Mouse (Mus musculus) embryonic fibroblast, embryonic 13.5 days (primary cell): ENCODE data around the gene Cd160. TPM values are rescaled to one million over a fixed set of nuclear protein-coding genes. Genes with fewer than 3 reads are reported as not detected.
A peak's percentile ranks its signal among the peaks of the same experiment; 100 is the strongest.

ENCODE experiments used
- H3K27ac ChIP-seq: 2 replicates; pipeline ENCODE4 v1.5.1; 2012; ENCODE audit warnings: low read length, control low read depth, inconsistent platforms; ENCODE audit not compliant: insufficient read depth
- H3K4me1 ChIP-seq: 2 replicates; pipeline ENCODE4 v1.6.1; 2011; ENCODE audit warnings: low read length; ENCODE audit not compliant: control insufficient read depth, insufficient read depth
- H3K4me3 ChIP-seq: 2 replicates; pipeline ENCODE4 v1.5.1; 2011; ENCODE audit warnings: mild to moderate bottlenecking, control low read depth, low read length; ENCODE audit not compliant: insufficient read depth
- CTCF ChIP-seq: IDR thresholded peaks from 2 replicates; pipeline ENCODE4 v1.5.1; 2011; ENCODE audit warnings: mild to moderate bottlenecking, control low read depth, low read length, moderate library complexity, borderline replicate concordance; ENCODE audit not compliant: insufficient read depth
- POLR2A ChIP-seq: IDR thresholded peaks from 2 replicates; pipeline ENCODE4 v1.6.1; 2011; ENCODE audit warnings: low read depth, mild to moderate bottlenecking, control low read depth, low read length, moderate library complexity
- polyA plus RNA-seq: library from polyadenylated mRNA; stranded (reverse); fragments of >200 nt; gene quantifications from 2 replicates; pipeline ENCODE4 v1.2.4, GENCODE M21; 2011; ENCODE audit warnings: low read depth; ENCODE audit not compliant: missing spikeins, insufficient read length

The Cd160 gene
- polyA plus RNA-seq, 1 experiment, result not detected

DNA sequence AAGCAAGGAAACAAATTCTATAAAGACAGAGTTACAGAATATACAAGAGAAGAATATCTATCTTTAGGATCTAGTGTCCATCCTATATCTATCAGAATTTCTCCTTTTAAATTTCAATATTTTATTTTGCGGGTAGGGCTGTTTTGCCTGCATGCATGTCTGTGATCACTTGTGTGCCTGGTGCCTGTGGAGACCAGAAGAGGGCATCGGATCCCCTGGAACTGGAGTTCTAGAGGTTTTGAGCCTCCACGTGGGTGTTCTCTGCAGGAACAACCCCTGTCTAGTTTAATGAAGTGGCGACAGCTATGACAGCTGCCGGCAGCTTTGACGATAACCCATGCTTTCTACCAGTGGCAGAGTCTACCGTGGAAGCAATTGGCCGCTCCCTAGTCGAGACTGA lies 16.0 kb downstream of the Cd160 start:
- no peak overlapping the region for H3K27ac ChIP-seq
- TF ChIP-seq CTCF (no peak), POLR2A (no peak)
- no peak overlapping the region for H3K4me3 ChIP-seq
- peaks cover 6% of the 10 kb centered on the region for H3K4me1 ChIP-seq

DNA sequence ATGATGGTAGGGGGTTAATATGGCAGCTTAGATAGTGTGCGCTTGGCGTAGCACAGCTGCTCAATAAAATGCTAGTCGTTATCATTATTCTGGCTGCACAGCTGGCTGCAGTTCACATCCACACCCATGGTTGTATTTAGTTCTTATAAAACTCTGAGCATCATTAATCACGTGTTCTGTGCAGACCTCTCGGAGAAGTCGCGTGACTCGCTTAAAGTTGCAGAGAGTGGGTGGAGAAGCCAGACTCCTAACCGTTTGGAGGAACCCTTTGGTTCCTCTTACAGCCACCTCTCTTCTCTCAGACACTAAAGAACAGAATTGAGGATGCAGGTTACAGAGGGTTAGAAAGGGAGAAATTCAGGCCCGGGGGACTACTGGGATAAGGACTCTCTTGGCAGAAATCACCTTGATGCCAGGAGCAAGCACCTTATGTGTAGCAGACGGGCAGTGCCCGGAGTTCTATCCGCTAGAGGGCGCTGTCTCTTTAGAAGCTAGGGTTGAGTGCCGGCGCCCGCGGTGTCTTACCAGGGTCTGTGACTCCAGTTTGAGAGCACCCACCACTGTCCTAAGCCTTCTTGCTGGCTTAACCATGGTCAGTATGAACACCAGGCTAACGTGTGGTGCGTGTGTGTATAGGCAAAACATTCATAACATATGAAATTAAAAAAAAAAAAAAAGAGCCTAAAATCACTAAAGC lies 16.6 kb downstream of the Cd160 start:
- Histone ChIP-seq H3K27ac (no peak overlapping the region), H3K4me3 (no peak overlapping the region), H3K4me1 (peaks cover 6% of the 10 kb centered on the region)
- TF ChIP-seq CTCF, result peak; percentile 37; the same call in 1 of the 2 replicates
- no peak for TF ChIP-seq POLR2A

DNA sequence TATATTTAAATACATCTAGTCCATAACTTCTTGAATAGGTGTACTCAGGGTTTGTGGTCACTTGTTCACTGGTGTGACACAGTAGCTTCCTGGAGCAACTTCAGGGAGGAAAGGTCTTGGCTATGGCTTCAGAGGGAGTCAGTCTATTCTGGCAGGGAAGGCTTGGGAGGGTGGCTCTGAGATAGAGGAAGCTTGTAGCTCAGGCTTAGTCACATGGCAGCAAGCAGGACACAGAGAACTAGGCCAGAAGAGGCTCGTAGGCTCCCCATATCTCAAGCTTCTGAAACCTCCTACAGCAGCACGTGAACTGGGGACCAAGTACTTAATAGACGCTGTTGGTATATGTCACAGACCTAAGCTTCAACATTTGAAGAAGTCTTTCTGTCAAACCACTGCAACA lies 17.9 kb downstream of the Cd160 start:
- Histone ChIP-seq H3K4me1 (peaks cover 6% of the 10 kb centered on the region), H3K4me3 (no peak overlapping the region), H3K27ac (no peak overlapping the region)
- no peak for TF ChIP-seq CTCF

DNA sequence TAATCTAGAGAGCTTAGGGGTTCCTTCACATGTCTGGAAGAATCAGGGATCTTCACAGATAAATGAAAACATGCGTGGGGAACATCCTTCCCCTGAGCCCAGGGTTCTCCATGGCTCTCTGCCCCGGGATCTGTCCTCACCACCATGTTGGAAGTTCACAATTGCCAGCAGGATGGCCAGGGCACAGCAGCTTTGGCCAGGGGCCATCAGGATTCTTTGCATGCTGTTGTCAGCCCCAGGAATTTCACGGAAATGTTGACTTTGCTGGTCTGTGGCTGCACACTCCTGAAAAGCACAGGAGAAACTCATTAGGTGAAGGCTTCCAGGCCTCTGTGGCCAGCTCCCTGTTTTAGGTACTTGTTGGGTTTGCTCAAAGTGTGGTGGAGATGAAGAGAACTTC lies 20.5 kb downstream of the Cd160 start:
- Histone ChIP-seq H3K4me3 (no peak overlapping the region), H3K4me1 (peaks cover 3% of the 10 kb centered on the region), H3K27ac (no peak overlapping the region)
- TF ChIP-seq CTCF, result no peak
- no peak for TF ChIP-seq POLR2A

DNA sequence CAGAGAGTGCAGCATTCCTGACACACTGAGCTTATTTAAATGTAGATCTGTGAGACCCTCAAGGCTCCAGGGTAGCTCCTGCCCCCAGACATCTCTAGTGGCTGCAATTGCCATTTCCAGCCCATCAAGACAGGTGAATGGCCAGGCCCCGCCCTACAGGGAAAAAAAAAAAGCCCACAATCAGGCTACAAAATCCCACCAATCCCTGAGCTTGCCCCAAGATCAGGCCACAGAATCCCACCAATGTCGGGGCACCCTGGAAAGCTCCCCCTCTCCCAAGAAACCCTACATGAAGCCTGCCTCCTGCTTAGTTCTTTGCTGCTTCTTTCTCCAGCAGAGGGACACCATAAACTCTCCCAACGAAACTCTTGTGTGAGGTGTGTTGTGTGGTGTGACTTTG lies 21.0 kb downstream of the Cd160 start:
- H3K27ac ChIP-seq, result no peak overlapping the region
- no peak overlapping the region for H3K4me3 ChIP-seq
- H3K4me1 ChIP-seq, result no peaks in the 10 kb centered on the region
- TF ChIP-seq POLR2A (no peak), CTCF (no peak)

DNA sequence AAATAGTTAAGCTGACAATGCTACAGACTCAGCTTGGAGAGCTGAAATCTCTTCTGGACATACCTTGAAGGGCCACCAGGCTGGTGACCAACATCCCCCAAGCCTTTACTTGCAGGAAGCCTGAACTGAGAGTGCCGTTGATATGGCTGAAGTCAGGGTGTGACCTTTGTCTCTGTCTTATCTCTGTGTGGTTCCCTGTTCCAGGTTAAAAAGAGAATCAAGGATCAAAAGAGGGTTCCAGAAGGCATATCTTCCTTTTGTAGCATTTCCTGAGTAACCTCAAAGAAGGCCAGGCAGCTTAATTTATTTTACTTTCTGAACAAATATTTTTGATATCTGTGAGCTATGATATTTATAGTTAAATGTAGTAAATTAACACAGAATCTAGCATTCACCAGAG lies 26.9 kb downstream of the Cd160 start:
- TF ChIP-seq POLR2A (no peak), CTCF (no peak)
- no peaks in the 10 kb centered on the region for H3K4me1 ChIP-seq
- H3K4me3 ChIP-seq, result no peak overlapping the region
- no peak overlapping the region for H3K27ac ChIP-seq

DNA sequence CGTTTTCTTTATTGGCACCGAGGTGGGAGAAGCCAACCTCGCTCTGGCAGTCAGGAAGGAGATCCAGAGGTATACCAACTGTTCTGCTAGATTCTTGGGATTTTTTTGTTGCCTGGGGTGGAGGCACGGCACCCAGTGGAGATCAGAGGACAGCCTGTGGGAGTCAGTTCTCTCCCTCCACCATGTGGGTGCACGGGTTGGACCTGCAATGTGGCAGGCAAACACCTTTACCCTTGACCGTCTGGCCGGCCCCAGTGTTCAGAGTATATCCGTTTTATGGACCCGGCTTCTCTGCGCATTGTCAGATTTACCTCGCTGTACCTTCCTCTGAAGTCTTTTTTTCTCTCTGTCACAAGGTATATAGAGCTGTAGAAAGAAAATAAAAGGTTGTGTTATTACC lies 28.9 kb downstream of the Cd160 start:
- Histone ChIP-seq H3K4me1 (no peaks in the 10 kb centered on the region), H3K4me3 (no peak overlapping the region), H3K27ac (no peak overlapping the region)
- TF ChIP-seq POLR2A (no peak), CTCF (no peak)

DNA sequence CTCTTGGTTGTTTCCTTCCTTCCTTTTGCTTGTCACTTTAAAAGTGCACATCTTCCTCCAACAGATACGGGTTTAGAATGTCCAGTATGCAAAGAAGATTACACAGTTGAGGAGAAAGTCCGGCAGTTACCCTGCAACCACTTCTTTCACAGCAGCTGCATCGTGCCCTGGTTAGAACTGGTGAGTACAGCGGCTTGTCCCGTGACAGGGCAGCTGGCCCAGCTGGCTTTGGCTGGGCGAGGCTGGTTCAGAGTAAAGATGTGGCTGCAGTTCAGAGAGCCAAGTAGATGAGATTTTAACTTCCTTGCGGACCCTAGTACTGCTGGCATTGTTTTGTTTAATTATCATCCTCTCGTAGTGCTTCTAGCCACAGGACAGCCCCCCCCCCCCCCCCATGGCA lies 40.6 kb downstream of the Cd160 start:
- no peak overlapping the region for H3K4me3 ChIP-seq
- no peaks in the 10 kb centered on the region for H3K4me1 ChIP-seq
- no peak overlapping the region for H3K27ac ChIP-seq
- TF ChIP-seq CTCF, result no peak

DNA sequence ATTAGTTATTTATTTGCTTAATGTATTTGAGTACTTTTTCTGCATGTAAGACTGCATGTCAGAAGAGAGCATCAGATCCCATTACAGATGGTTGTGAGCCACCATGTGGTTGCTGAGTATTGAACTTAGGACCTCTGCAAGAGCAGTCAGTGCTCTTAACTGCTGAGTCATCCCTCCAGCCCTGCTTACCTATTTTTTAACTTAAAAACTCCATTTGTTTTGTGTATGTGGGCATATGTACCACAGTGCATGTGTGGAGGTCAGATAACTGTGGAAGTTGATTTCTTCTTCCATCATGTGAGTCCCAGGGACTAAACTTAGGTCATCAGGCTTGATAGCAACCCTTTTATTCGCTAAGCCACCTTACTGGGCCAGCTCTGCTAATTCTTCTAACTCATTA lies 41.4 kb downstream of the Cd160 start:
- TF ChIP-seq CTCF, result no peak
- no peak for TF ChIP-seq POLR2A
- Histone ChIP-seq H3K4me1 (no peaks in the 10 kb centered on the region), H3K27ac (no peak overlapping the region), H3K4me3 (no peak overlapping the region)

DNA sequence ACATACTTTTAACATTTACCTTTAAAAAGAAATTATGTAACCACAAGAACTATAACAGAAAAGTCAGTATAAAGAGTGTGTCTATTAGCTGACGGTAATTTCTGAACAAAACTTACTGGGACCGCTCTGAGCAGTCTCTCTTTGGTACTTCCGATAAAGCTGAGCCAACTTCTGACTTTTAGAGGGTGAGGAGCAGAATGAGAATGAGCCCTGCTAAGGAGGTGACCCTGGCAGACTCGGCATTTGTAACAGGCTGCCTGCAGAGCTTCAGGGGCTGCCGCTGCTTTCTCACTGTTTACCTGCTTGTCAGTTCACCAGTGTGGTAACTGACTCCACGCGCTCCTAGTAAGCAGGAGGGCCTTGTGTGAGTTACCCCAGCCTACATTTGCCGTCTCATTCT lies 46.9 kb downstream of the Cd160 start:
- TF ChIP-seq POLR2A (no peak), CTCF (no peak)
- H3K27ac ChIP-seq, result no peak overlapping the region
- H3K4me1 ChIP-seq, result no peaks in the 10 kb centered on the region

DNA sequence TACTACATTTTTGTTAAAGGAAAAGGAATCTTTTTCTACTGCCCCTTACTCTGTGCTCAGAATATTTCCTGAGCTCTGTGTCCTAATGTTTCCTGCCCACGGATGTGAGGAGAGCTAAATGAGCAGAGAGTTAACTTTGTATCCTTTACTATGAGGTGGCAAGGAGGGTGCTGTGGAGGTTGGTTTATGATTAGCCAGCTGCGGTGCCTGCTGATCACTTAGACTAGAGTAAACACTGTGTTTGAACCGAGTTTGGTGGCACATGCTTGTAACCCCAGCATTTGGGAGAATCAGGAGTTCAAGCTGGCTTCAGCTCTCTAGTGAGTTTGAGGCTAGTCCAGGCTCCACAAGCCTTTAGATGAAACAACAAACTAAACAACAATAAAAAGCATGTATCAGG lies 52.0 kb downstream of the Cd160 start:
- no peak for TF ChIP-seq CTCF
- no peak for TF ChIP-seq POLR2A
- Histone ChIP-seq H3K27ac (no peak overlapping the region), H3K4me3 (no peak overlapping the region), H3K4me1 (no peaks in the 10 kb centered on the region)

More for the DNA sequence above, 46.9 kb downstream of the Cd160 start:
- no peak overlapping the region for H3K4me3 ChIP-seq
